Mouse (Mus musculus): Measurements from ENCODE around the gene Snx27.

Snx27 gene

DNA sequence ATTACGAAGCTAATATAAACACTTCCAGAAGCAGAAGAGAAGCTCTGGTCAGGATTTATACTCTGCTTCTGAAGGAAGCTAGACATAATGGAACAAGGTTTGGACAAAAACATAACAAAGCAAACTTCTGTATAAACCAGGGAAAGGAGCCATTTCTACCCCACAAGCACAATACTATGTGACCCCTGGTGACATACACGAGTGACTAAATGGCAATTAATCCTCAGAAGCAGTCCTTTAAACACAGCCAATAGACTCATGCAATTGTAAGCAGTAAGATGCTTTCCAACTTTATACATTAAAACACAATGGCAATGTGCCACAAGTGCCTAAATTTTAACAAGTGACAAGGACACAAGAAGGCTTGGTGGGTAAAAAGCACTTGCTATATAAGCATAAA lies 15.3 kb downstream of the Snx27 start:
- DNase-seq (ENCODE audit: low spot score): no peak

DNA sequence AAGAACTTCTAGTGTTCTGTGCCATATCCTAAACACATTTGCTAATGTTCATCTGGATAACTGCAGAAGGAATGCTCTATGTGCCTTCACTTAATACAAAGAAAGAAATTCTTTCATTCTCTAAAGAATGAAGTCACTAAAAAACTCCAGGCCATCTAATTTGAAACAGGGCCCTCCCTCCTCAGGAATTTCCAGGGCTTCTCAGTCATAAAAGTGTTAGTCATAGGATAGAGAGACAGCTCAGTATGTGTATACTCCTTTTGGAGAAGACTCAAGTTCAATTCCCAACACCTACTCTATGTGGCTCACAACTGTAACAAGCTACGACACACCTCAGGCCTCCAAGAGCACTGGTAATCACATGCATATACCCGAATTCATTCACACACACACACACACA lies 17.0 kb downstream of the Snx27 start:
- DNase-seq (ENCODE audit: low spot score): no peak

DNA sequence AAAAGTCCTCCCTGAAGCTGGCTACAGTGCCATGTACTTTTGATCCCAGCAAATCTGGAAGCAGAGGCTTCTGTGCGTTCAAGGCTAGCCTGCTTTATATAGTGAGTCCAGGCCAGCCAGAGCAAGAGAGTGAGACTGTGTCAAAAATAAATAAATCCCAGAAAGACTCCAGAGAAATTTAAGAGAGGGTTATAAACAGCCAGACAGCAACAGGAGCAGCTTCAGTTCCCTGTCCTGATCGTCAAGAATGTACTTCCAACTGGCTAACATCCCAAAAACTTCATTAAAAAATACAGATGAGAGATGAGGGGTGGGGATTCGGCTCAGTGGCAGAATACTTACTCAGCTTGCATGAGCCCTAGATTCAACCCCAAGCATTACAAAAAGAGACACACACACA lies 17.4 kb downstream of the Snx27 start:
- no peak for DNase-seq (ENCODE audit: low spot score)

DNA sequence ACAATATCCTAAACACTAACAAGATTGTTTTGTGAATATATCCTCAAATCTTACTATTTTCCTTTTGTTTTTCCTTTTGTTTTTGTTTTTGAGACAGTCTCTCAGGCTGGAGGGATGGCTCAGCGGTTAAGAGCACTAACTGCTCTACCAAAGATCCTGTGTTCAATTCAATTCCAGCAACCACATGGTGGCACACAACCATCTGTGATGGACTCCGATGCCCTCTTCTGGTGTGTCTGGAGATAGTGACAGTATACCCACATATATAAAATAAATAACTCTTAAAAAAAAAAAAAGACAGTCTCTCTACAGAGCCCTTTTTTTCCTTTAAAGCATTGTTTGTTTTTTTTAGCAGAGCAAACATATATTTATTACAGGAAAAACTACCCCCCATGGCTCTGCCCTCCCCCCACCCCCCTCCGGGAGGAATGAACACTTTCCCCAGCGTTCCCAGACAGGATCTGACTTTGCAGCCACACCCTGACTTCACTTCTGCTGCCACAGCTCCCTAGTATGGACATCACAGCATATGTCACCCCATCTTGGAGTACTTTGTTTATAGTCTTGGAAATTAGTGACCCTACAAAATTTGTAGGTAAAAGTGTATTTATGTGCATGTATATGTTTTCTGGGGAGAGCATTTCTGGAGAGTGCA lies 18.0 kb downstream of the Snx27 start:
- no peak for DNase-seq (ENCODE audit: low spot score)

DNA sequence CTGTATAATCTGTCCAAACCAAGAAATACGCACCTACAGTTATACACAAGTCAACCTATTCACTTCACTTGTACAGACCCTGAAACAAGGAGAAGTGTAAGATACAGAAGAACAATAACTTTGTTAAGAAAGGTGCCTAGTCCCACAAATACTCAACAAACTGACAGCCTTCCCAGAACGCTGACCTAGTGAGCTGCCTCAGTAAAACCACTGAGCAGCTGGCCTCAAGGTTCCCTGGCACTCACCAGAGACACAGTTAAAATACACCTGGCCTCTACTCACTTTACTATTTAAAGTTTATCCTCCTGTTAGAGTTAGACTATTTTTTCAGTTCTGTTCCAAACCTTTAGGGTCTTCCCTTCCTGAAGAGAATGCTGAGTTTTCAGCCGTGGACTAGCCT lies 19.4 kb downstream of the Snx27 start:
- DNase-seq (ENCODE audit: low spot score): no peak

DNA sequence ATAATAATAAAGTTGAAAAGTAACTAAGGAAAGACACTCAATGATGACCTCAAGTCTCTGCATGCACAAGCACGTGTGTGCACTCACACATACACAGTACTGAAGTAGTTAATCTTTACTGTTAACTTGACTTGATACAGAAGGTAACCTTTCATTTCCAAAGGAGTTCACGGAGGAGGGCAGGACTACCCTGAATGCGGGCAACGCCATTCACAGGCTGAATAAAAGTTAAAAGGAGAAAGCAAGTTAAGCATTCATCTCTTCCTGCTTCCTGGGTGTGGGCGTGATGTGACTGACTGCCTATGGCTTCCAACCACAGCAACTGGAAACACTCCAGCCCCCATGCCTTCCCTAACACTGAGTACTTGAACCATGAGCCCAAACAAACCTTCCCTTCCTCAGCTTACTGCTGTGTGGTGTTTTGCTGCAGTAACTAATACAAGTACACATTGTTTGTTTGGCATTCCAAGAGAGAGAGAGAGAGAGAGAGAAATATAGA lies 22.5 kb downstream of the Snx27 start:
- no peak for DNase-seq (ENCODE audit: low spot score)

DNA sequence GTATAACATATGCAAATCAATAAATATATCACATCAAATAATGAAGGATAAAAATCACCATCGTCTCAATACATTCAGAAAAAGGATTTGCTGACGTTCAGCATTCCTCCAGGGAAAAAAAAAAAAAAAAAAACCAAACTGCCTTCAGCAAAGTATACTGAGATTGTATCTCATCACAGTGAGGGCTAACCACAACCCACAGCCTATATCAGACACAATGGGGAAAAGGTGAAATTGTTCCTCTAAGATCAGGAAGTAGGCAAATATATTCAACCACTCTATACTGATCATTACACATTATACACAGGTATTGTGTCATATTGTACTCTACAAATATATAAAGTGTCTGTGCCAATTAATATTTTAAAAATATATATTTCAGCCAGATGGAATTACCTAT lies 33.5 kb downstream of the Snx27 start:
- DNase-seq (ENCODE audit: low spot score): no peak

DNA sequence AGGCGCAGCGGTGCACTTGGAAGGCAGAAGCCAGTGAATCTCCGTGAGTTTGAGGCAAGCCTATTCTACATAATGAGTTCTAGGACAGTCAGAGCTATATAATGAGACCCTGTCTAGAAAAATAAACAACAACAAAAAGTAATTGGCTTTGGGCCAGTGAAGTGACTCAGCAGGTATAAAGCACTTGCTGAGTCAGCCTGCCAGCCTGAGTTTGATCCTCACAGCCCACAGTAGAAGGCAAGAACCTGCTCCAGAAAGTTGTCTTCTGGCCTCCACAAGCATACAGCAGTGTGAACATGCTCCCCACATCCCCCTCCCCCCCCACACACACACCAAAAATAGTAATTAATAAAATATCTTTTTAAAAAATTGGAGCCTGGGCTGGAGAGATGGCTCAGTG lies 45.3 kb downstream of the Snx27 start:
- DNase-seq (ENCODE audit: low spot score): no peak

DNA sequence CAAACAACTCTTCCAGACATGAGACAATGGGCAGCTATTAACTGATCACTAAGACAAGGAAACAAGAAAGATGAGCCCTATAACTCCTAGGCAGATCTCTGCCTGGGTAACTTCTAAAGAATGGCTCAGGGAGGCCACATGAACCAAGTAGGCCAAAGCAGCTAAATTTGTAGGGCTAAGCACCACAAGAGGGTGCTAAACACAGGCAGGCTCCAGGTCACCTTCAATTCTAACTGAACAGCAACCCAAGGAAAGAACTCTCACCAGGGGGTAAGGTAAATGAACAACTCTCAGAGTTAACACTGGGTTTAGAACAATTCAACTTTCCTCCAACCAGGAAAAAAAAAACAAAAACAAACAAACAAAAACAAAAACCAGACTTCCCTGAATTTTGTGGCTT lies 48.5 kb downstream of the Snx27 start:
- peak; percentile 32 for DNase-seq (ENCODE audit: low spot score)

DNA sequence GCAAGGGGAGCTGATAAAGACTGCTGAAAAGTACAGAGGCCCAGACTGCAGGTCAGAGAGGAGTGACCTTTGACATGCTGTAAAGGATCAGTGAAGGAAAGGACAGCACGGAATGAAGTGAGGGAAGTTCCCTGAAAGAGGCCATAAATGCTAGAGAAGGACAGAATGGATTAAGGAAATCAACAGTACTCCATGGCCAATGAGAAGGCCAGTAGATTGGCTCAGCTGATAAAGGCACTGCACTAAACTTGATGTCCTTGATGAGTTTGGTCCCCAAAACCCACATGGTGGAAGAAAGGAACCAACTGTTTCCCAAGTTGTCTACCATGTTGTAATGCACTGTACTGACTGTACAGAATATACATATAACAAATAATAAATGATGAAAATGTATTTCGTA lies 55.8 kb downstream of the Snx27 start:
- no peak for DNase-seq (ENCODE audit: low spot score)

DNA sequence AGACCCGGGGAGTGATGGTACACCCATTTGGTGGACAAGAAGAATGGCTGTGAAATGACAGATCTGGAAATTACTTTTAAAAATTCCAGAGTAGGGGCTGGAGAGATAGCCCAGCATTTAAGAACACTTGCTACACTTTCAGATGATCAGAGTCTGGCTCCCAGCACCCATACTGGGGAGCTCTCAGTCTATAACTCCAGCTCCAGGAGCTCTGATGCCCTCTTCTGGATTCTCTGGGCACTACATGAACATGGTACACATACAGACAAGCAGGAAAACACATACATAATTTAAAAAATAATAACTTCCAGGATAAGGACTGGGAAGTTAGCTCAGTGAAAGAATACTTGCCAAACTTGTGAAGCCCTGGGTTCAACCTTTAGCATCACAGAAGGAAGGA lies 75.9 kb downstream of the Snx27 start:
- DNase-seq (ENCODE audit: low spot score): no peak

DNA sequence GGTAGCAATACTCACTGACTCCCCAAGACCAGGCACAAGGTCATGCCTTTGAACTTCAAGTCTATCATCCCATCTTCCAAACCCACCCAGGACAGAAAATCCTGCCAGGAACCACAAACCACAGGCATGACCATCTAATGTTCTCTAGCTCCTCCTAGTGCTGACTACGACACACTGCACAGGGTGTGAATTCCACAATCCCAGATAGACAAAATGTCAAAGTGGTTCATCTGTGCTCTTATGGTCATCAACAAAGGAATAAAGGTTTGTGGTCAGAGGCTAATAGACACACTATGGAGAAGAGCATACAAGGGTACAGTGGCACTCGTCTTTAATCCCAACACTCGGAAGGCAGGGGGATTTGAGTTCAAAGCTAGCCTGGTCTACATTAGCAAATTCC lies 80.3 kb downstream of the Snx27 start:
- no peak for DNase-seq (ENCODE audit: low spot score)

DNA sequence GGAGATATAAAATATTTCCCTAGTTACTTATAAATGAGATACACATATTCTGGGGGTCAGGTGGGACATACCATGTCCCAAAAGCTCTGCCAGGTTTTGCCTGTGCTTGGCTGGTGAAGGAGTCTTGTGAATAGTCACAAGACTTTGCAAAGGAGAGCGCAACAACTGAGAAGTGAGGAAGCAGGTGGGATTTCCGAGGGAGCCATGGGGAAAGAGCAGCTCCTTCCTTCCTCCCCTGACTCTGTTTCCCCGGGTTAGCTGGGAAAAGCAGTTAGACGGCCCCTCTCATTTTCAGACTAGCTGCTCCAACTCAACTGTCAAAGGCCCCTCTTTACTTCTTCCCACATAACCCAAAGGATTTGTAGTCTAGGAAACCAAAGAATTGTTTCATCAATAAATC lies 85.4 kb downstream of the Snx27 start:
- DNase-seq (ENCODE audit: low spot score): no peak

DNA sequence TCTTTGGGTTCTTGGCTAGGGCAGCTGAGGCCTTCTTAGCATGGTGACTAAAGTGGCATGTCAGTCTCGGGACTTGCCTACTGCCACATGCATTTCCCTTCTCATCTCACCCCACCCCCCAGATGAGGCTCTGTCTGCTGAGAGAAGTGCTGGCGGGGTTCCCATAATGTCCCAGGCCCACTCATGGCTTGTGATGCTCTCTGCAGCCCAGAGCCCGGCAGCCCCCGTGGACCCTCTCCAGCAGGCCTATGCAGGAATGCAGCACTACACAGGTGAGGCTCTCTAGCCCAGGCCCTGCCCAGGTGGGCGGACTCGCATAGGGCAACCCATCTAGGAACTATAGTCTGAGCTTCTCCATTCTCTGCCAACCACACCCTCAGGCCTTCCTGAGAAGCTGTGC lies 94.9 kb downstream of the Snx27 start:
- no peak for DNase-seq (ENCODE audit: low spot score)

DNA sequence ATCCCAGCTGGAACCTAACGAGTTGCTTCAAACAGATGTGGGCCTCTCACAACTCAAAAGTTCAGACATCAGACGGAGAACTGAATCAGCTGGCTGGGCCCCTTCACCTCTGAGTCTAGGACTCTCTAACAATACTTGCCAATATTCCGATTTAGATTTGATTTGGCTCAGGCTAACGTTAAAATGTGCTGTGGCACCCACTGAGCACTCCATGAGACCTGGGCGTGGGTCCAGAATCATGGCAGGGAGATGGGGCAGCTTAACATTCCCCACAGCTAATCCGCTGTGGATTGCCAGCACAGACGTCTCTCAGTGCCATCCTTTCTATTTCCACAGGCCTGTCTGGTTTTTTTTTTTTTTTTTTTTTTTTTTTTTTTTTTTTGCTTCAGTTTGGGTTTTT lies 96.6 kb downstream of the Snx27 start:
- no peak for DNase-seq (ENCODE audit: low spot score)

DNA sequence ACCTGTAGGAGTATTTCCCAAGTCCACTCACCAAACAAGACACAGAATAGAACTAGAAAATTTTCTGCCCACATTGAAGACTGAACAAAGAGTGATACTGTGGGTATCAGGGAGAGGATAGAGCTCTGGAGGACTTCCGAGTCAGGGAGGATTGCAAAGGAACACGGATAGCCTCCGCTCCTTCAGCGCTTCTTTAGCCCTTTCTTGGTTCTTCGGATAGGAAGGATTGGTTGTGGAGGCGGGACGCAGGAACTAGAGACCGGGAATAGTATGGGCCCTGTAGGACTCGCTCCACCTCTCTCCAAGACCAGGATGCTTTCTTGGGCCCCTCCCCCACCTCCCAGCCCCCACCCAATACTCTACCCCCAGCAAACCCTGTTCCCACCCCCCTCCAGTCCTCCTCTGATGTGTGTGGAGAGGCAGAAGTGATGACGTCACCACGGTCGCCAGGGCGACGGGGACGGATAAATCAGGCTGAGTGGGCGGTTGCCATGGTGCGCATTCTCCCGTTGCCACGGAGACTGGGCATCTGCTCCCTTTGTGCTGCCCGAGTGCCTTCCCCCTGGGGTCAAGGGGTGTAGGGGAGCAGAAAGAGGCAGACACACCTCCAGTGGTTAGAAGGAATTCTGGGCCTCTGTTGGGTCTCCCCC lies 98.6 kb downstream of the Snx27 start:
- DNase-seq (ENCODE audit: low spot score): peak; percentile 95

DNA sequence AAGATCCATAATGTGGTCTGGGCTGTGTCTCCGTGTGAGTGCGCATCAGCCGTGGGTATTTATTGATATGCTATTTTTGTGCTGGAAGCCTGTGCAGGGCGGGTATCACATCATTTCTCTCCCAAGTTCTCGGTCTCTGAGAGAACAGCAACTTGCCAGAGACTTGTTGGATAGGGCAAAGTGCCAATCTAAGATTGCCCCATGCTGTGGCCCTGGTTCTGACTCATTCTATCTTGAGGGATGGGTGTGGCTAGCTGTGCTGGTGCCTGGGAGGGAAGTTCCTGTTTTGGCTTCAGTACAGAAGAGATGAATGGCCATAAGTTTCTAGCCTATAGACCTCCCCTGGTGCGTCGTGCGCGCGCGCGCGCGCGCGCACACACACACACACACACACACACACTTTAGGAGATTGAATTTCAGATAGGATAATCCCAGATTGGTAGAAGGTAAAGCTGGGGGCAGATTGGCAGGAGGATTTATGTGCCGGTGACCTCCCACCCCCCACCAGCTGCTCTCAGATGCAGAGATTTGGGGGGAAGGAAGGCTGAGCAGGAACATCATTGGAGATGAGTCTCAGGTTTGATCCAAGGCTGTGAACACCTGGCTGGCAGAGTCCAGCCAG lies 99.6 kb downstream of the Snx27 start:
- no peak for DNase-seq (ENCODE audit: low spot score)

DNA sequence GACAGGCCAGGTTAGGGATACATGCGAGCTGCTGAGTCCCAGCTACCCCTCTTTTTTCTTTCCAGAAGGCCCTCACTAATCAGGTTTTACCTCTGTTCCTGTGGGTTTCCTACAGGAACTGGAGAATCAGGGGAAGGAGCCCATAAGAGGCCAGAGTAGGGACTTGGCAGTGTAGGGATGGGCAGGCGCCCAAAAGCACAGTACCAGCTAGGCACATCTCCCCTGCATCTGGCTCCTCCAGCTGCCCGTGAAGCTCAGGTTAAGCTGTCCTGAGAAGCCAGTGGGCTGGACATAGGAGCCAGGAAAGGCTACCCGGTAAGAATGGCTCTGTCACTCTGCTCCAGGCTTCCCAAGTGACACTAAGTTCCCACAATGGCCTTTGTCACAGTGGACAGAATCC lies 101.1 kb downstream of the Snx27 start:
- DNase-seq (ENCODE audit: low spot score): no peak

DNA sequence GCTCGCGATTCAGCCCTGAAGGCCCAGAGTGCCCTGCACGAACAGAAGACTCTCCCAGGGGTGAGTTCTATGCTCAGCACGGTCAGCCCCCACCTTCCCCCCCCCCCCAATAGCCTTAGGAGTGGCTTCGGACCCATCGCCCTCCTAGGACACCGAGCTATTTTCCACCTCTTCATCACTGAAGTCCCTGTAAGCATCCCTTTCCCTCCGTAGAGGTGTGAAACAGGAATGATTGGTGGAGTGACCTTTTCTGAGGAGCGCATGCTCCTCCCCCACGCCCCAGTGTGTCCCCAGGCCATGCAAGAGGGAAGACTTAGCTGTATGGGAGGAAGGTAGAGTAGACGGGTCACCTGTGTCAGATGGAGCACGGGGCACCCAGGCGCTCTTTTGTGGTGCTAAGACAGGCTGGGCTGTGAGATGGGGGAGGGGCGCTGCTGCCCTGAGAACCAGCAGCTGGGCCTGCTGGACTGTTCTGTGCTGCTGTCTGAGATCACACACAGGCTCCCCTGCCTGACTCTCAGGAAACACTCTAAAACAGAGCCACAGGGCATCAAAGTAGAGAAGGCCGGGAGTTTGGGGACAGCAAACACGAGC lies 102.1 kb downstream of the Snx27 start, which contains the start of gene Riiad1:
TSS of gene Riiad1 (minus strand) at position 51 of the 594 bp plus-strand sequence.
- DNase-seq (ENCODE audit: low spot score): no peak

DNA sequence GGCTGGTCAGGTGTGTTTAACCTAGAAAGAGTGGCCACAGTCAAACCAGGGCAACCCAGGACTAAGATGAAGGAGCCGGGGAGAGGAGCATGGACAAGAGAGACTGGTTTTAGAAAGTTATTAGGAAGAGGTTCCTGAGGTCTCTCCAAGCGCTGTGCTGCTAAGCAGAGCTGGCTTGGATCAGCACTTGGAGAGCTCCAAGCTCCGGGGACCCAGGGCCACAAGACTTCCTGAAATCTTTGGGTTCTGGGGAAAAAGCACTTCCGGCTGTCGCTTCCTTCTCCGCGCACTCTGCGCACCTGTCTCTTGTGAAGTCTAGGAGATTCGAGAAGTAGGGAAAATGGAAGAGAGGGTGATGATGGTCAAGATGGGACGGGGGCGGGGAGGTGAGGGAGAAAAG lies 103.0 kb downstream of the Snx27 start:
- DNase-seq (ENCODE audit: low spot score): no peak

DNA sequence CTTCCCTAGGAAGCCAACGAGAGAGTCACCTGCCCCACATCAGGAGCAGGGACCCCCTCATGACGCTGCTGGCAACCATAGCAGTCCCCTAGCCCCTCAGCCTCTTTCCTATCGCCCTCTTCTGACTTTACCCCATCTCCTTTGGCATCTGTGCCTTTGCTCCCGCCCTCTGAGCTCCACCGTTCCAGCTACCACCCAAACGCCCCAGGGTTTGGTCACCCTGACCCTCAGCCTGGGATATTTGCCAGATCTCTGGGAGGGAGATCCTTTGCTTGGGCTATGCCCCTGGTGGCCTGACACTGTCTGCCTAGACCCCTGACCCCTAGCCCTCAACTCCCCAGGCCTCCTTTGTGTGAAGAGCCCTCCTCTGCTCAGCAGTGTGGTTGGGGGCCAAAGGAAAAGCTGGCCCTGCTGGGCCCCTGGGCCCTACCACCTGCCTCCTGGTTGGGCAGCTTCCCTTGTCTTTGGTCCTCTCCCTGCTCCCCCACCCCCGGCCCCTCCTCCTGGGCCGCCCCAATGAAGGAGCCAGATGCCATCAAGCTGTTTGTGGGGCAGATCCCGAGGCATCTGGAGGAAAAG lies 103.8 kb downstream of the Snx27 start:
- no peak for DNase-seq (ENCODE audit: low spot score)

DNA sequence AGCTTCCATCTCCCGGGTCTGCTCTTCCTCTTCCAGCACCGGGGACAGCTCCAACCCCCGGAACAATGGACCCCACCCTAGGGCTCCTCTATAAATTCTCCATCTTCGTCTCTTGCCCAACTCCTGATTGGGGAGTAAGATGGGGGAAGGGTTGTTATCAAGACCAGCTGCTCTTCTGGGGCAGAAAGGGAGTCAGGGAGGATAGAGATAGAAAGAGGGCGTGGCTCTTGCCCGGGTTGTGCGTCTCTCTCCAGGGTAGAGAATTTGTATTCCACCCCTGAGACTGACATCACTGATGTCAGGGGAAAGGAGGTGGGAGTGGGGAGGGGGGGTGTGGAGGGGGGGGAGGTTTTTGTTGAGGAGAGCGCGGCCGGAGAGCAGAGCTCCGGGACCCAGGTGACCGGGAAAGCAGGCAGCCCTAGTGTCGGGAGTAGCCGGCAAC lies 104.5 kb downstream of the Snx27 start, which contains the start of gene Celf3:
TSS of gene Celf3 (plus strand) at position 315 of the 442 bp plus-strand sequence.
- DNase-seq (ENCODE audit: low spot score): peak; percentile 77

DNA sequence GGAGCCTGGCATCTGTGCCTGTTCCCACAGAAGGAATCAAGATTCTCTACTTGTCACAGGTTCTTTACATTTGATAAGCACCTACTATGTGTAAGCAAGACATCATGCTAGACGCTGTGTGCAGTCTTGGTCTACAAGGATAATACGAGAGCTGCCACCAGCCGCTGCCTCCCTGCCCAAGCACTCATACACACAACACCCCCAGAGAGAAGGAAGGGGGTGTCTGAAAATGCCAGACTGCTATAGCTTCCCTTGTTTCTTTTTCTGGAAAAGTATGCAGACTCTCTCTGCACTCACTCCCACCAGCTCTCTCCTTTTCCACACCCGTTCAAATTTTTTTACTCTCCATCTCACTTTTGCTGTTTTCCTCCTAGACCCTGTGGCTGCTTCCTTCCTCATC lies 105.1 kb downstream of the Snx27 start:
- DNase-seq (ENCODE audit: low spot score): no peak

All from layer of hippocampus, adult 11-12 months (tissue).